Mouse (Mus musculus) central nervous system, embryonic 14 days (tissue): Measurements from ENCODE around the gene Adgrl1. TPM values are rescaled to one million over a fixed set of nuclear protein-coding genes. Genes with fewer than 3 reads are reported as not detected.

ENCODE experiments used
- polyA plus RNA-seq: library from polyadenylated mRNA; depleted of rRNA; stranded (reverse); fragments of >200 nt; gene quantifications from 2 replicates; pipeline ENCODE4 v1.2.3, GENCODE M21; 2012; rRNA removed

The Adgrl1 gene
- 200 and 205 TPM in 2 replicates for polyA plus RNA-seq

DNA sequence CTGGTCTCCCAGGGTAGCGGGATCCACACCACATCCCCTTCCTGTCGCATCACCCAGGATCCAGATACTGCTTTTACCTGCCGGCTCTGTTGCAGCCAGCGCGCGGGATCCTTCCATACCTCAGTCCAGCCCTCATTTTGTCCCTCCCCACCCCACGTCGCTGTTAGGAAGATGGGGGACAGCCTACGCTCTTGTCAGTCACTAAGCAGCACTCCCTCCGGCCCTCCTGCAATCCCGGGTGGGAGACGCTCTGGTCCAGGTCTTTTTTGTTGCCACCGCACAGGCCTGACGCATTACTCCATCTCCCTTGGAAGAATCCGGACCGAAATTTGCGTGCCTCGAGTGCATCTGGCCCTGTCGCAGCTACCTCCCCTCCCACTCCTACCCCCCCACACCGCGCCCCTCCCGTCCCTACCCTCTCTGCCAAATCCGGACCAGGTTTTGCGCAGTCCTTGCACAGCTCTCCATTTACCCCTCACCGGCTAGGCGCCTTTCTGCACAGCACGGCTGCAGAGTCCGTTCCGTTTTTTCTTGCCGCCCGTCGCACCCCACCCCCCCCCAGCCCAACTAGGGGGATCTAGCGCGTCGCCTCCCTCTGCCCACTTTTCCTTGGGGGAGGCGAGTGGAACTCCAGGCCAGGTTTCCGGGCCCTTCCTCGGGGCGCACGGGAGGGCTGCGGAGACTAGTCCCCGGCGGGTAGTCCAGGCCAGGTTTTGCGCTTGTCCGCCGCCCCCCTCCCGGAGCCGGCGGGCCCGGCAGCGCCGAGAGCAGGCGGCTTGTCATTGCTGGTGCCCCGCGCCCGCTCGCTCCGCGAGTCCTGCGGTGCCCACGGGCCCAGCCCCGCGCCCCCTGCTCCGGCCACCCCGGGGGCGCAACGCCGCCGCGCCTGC lies at the start of gene Adgrl1:
TSS of gene Adgrl1 (plus strand) at position 743 of the 890 bp plus-strand sequence.

DNA sequence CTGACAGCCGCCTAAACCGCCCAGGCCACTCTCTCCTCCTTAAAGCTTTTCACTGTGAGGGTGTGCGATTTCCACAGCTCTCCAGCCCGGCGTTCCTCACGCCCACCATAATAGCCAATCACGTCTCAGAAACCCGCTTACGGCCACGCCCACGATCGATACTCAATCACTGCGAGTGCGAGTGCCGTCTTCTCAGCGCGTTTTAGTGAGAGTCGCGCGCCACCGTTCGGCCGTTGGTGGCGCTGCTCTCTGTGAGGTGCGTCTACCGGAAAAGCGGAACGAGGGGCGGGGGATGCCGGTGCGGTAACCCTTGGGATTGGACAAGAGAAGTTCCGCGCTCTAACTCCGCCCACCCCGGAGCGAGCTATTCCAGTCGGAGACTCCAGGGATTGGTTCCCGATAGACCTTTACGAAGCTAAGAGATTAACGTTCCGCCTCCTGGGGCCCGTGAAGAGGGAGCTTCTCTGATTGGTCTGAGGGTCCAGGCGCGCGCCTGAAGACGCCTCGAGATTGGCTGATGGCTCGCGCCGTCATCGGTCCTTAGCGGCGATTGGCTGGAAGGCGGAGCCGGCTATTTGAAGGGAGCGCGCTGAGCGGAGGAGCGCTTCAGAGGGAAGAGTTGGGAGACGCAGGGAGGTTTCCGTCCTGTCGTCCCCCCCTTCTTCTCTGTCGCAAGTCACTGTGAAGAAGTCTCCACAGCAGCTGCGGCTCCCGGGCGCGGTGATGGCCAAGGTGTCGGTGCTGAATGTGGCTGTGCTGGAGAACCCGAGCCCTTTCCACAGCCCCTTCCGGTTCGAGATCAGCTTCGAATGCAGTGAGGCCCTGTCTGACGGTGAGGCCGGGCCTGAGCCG lies 55.4 kb downstream of the Adgrl1 start, which contains the start of the genes Gm10644 and Asf1b:
TSS of gene Gm10644 (minus strand) at position 100 of the 852 bp plus-strand sequence.
TSS of gene Asf1b (plus strand) at position 402 of the 852 bp plus-strand sequence.

DNA sequence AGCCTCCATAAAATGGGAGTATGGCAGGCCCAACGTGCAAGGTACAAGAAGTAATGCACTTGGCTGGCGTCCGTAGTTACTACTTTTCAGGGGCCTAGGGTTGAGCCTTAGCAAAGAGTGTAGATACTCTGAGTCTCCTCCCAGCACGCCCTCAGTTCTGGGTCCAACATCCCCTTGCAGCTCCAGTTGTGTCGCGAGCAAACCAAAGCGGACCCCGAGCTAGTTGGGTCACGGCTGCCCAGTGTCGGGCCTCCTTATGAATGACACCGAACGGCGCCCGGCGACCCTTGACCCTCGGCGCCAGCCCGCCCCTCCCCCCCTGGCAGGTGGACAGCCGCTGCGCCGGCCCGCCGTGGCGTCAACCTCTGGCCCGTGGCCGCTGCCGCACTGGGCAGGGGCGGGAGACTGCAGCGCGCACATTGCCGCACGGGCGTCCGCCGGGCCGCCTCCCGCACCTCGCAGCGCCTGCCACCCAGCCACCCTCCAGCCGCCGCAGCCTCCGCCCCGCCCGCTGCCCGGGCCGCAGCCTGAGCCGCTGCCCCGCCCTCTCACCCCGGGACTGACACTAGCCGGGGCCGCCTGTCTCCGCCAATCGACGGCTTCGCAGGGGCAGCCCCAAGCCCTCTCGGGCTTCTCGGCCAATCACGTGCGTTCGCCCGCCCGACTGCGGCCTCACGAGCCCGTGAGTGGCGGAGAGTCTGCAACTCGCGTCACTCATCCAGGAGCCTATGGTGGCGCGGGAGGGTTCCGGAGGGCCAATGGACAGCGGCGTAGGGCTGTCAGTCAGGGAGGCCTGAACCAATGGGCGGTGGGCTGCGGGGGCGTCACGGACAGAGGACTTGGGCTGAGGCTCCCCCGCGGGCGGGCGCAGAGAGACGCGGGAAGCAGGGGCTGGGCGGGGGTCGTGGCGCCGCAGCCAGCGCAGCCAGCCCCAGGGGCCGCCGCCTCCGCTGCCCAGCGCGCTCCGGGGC lies 72.5 kb downstream of the Adgrl1 start, which contains the start of gene Prkaca:
TSS of gene Prkaca (plus strand) at position 844 of the 971 bp plus-strand sequence.

Other genes starting within 250 kb of the Adgrl1 start
- gene Gipc1, start 247.4 kb upstream of the Adgrl1 start, polyA plus RNA-seq, result 92.0 and 93.3 TPM in 2 replicates
- gene Ptger1, start 233.4 kb upstream of the Adgrl1 start, polyA plus RNA-seq, result 1.00 and 1.2 TPM in 2 replicates
- gene Pkn1, start 200.9 kb upstream of the Adgrl1 start, polyA plus RNA-seq, result 63.8 and 64.0 TPM in 2 replicates
- 86.0 and 87.4 TPM in 2 replicates for gene Ddx39, start 184.9 kb upstream of the Adgrl1 start, polyA plus RNA-seq
- gene Adgre5, start 158.8 kb upstream of the Adgrl1 start, polyA plus RNA-seq, result 17.3 and 26.4 TPM in 2 replicates
- 0.63 and 0.70 TPM in 2 replicates for gene Gm10644, start 55.1 kb downstream of the Adgrl1 start, polyA plus RNA-seq
- gene Asf1b, start 55.4 kb downstream of the Adgrl1 start, polyA plus RNA-seq, result 29.1 and 31.7 TPM in 2 replicates
- gene Prkaca, start 72.9 kb downstream of the Adgrl1 start, polyA plus RNA-seq, result 120 and 126 TPM in 2 replicates
- 80.0 and 80.3 TPM in 2 replicates for gene Samd1, start 97.6 kb downstream of the Adgrl1 start, polyA plus RNA-seq
- gene 1700067K01Rik, start 101.4 kb downstream of the Adgrl1 start, polyA plus RNA-seq, result 0.45 and 0.88 TPM in 2 replicates
- 0.12 and 0.15 TPM in 2 replicates for gene 2210011C24Rik, start 112.1 kb downstream of the Adgrl1 start, polyA plus RNA-seq
- gene Palm3, start 121.4 kb downstream of the Adgrl1 start, polyA plus RNA-seq, result 3.1 and 4.9 TPM in 2 replicates
- 0.50 and 0.90 TPM in 2 replicates for gene Il27ra, start 142.5 kb downstream of the Adgrl1 start, polyA plus RNA-seq
- 0.10 and 0.39 TPM in 2 replicates for gene Rln3, start 144.9 kb downstream of the Adgrl1 start, polyA plus RNA-seq
- gene Gm10643, start 165.0 kb downstream of the Adgrl1 start, polyA plus RNA-seq, result 2.6 TPM in 2 replicates
- 30.3 and 36.4 TPM in 2 replicates for gene Rfx1, start 166.7 kb downstream of the Adgrl1 start, polyA plus RNA-seq
- 110 and 117 TPM in 2 replicates for gene Dcaf15, start 204.7 kb downstream of the Adgrl1 start, polyA plus RNA-seq
- 0.18 and 0.85 TPM in 2 replicates for gene Podnl1, start 225.9 kb downstream of the Adgrl1 start, polyA plus RNA-seq
- gene Cc2d1a, start 247.8 kb downstream of the Adgrl1 start, polyA plus RNA-seq, result 40.1 and 44.7 TPM in 2 replicates
- 2.1 and 2.6 TPM in 2 replicates for gene 4930432K21Rik, start 247.9 kb downstream of the Adgrl1 start, polyA plus RNA-seq